Mouse (Mus musculus): Measurements from ENCODE around the gene Ghr. TPM values are rescaled to one million over a fixed set of nuclear protein-coding genes. Genes with fewer than 3 reads are reported as not detected.

Gene Ghr
- polyA plus RNA-seq, 1 experiment from 2014 or later = 99.0 TPM

GRCm38 (mm10) chr15:3511639-3512171, 71.6 kb downstream of the Ghr start:
- Histone ChIP-seq H3K27ac (replicated peaks) (no peak overlapping the region), H3K9me3 (ENCODE audit: control insufficient read depth, low read length) (no peaks in the 10 kb centered on the region), H3K27me3 (ENCODE audit: control insufficient read depth, insufficient read depth, low read length) (no peaks in the 10 kb centered on the region), H3K36me3 (ENCODE audit: control insufficient read depth, insufficient read depth, low read length) (no peaks in the 10 kb centered on the region), H3K4me2 (replicated peaks; ENCODE audit: low read depth) (no peak overlapping the region), H3K9ac (ENCODE audit: low read length) (no peak overlapping the region), H3K4me3 (ENCODE audit: low read depth, low read length) (no peak overlapping the region), H3K4me1 (replicated peaks; ENCODE audit: control insufficient read depth, insufficient read depth) (peaks cover 13% of the 10 kb centered on the region)
- DNase-seq (ENCODE audit: low spot score) = no peak
- 57% methylated on average over 2 of the region's 2 CpGs for WGBS
- ATAC-seq (ENCODE audit: low FRiP score, low TSS enrichment) = no peak
- TF ChIP-seq CTCF (IDR thresholded peaks at IDR 0.05; ENCODE audit: low read depth) = no peak
- no peak for TF ChIP-seq EP300 (optimal IDR thresholded peaks at IDR 0.05)

GRCm38 (mm10) chr15:3509089-3509488, 74.2 kb downstream of the Ghr start:
- DNase-seq (ENCODE audit: low spot score) (no peak), ATAC-seq (ENCODE audit: low FRiP score, low TSS enrichment) (no peak)
- no peak overlapping the region for H3K4me2 ChIP-seq (replicated peaks; ENCODE audit: low read depth)
- no peaks in the 10 kb centered on the region for H3K36me3 ChIP-seq (ENCODE audit: control insufficient read depth, insufficient read depth, low read length)
- H3K27me3 ChIP-seq (ENCODE audit: control insufficient read depth, insufficient read depth, low read length) = no peaks in the 10 kb centered on the region
- H3K27ac ChIP-seq (replicated peaks) = no peak overlapping the region
- H3K9ac ChIP-seq (ENCODE audit: low read length) = no peak overlapping the region
- H3K4me1 ChIP-seq (replicated peaks; ENCODE audit: control insufficient read depth, insufficient read depth) = peaks cover 13% of the 10 kb centered on the region
- no peak for TF ChIP-seq EP300 (optimal IDR thresholded peaks at IDR 0.05)
- 53% methylated on average over 3 of the region's 3 CpGs for WGBS
- no peak overlapping the region for H3K4me3 ChIP-seq (ENCODE audit: low read depth, low read length)
- no peaks in the 10 kb centered on the region for H3K9me3 ChIP-seq (ENCODE audit: control insufficient read depth, low read length)

- H3K9ac ChIP-seq (ENCODE audit: low read length) = no peak overlapping the region
- ATAC-seq (ENCODE audit: low FRiP score, low TSS enrichment) = no peak
- no peak for TF ChIP-seq CTCF (IDR thresholded peaks at IDR 0.05; ENCODE audit: low read depth)
- no peak for TF ChIP-seq EP300 (optimal IDR thresholded peaks at IDR 0.05)
Measured at GRCm38 (mm10) chr15:3507329-3507728, 76.0 kb downstream of the Ghr start.

GRCm38 (mm10) chr15:3504700-3505099, 78.6 kb downstream of the Ghr start:
- no peaks in the 10 kb centered on the region for H3K9me3 ChIP-seq (ENCODE audit: control insufficient read depth, low read length)
- no peak overlapping the region for H3K4me2 ChIP-seq (replicated peaks; ENCODE audit: low read depth)
- TF ChIP-seq EP300 (optimal IDR thresholded peaks at IDR 0.05) (no peak), CTCF (IDR thresholded peaks at IDR 0.05; ENCODE audit: low read depth) (no peak)
- peaks cover 5% of the 10 kb centered on the region; the same call in 1 of the 2 replicates for H3K4me1 ChIP-seq (replicated peaks; ENCODE audit: control insufficient read depth, insufficient read depth)
- DNase-seq (ENCODE audit: low spot score) (no peak), ATAC-seq (ENCODE audit: low FRiP score, low TSS enrichment) (peak; percentile 75)
- H3K27ac ChIP-seq (replicated peaks) = peak overlapping the region; percentile 45; the same call in 1 of the 2 replicates
- WGBS = 23% methylated on average over 5 of the region's 5 CpGs
- H3K27me3 ChIP-seq (ENCODE audit: control insufficient read depth, insufficient read depth, low read length) = no peaks in the 10 kb centered on the region
- no peak overlapping the region for H3K9ac ChIP-seq (ENCODE audit: low read length)
- no peak overlapping the region for H3K4me3 ChIP-seq (ENCODE audit: low read depth, low read length)
- H3K36me3 ChIP-seq (ENCODE audit: control insufficient read depth, insufficient read depth, low read length) = no peaks in the 10 kb centered on the region

More at GRCm38 (mm10) chr15:3507329-3507728, 76.0 kb downstream of the Ghr start:
- H3K27ac ChIP-seq (replicated peaks) = no peak overlapping the region
- WGBS = 97% methylated on average over 2 of the region's 2 CpGs
- DNase-seq (ENCODE audit: low spot score) = no peak
- H3K4me2 ChIP-seq (replicated peaks; ENCODE audit: low read depth) = no peak overlapping the region
- no peaks in the 10 kb centered on the region for H3K36me3 ChIP-seq (ENCODE audit: control insufficient read depth, insufficient read depth, low read length)
- H3K4me1 ChIP-seq (replicated peaks; ENCODE audit: control insufficient read depth, insufficient read depth) = peaks cover 13% of the 10 kb centered on the region
- H3K27me3 ChIP-seq (ENCODE audit: control insufficient read depth, insufficient read depth, low read length) = no peaks in the 10 kb centered on the region
- H3K4me3 ChIP-seq (ENCODE audit: low read depth, low read length) = no peak overlapping the region
- no peaks in the 10 kb centered on the region for H3K9me3 ChIP-seq (ENCODE audit: control insufficient read depth, low read length)

- no peak for ATAC-seq (ENCODE audit: low FRiP score, low TSS enrichment)
- WGBS = 51% methylated on average over 3 of the region's 3 CpGs
- DNase-seq (ENCODE audit: low spot score) = no peak
- H3K4me1 ChIP-seq (replicated peaks; ENCODE audit: control insufficient read depth, insufficient read depth) = no peaks in the 10 kb centered on the region
- no peaks in the 10 kb centered on the region for H3K36me3 ChIP-seq (ENCODE audit: control insufficient read depth, insufficient read depth, low read length)
- H3K4me2 ChIP-seq (replicated peaks; ENCODE audit: low read depth) = no peak overlapping the region
- no peaks in the 10 kb centered on the region for H3K27me3 ChIP-seq (ENCODE audit: control insufficient read depth, insufficient read depth, low read length)
- no peak overlapping the region for H3K27ac ChIP-seq (replicated peaks)
- H3K4me3 ChIP-seq (ENCODE audit: low read depth, low read length) = no peak overlapping the region
- no peak for TF ChIP-seq CTCF (IDR thresholded peaks at IDR 0.05; ENCODE audit: low read depth)
- no peak for TF ChIP-seq EP300 (optimal IDR thresholded peaks at IDR 0.05)
- H3K9me3 ChIP-seq (ENCODE audit: control insufficient read depth, low read length) = no peaks in the 10 kb centered on the region
- H3K9ac ChIP-seq (ENCODE audit: low read length) = no peak overlapping the region
Measured at GRCm38 (mm10) chr15:3501683-3502082, 81.6 kb downstream of the Ghr start.

GRCm38 (mm10) chr15:3499020-3499419, 84.3 kb downstream of the Ghr start:
- H3K9me3 ChIP-seq (ENCODE audit: control insufficient read depth, low read length) = no peaks in the 10 kb centered on the region
- 74% methylated on average over 1 of the region's 1 CpGs for WGBS
- H3K9ac ChIP-seq (ENCODE audit: low read length) = no peak overlapping the region
- no peaks in the 10 kb centered on the region for H3K27me3 ChIP-seq (ENCODE audit: control insufficient read depth, insufficient read depth, low read length)
- no peak for DNase-seq (ENCODE audit: low spot score)
- no peak overlapping the region for H3K4me2 ChIP-seq (replicated peaks; ENCODE audit: low read depth)
- TF ChIP-seq CTCF (IDR thresholded peaks at IDR 0.05; ENCODE audit: low read depth) = no peak
- TF ChIP-seq EP300 (optimal IDR thresholded peaks at IDR 0.05) = no peak
- ATAC-seq (ENCODE audit: low FRiP score, low TSS enrichment) = no peak
- no peaks in the 10 kb centered on the region for H3K36me3 ChIP-seq (ENCODE audit: control insufficient read depth, insufficient read depth, low read length)
- H3K27ac ChIP-seq (replicated peaks) = no peak overlapping the region
- no peaks in the 10 kb centered on the region for H3K4me1 ChIP-seq (replicated peaks; ENCODE audit: control insufficient read depth, insufficient read depth)
- no peak overlapping the region for H3K4me3 ChIP-seq (ENCODE audit: low read depth, low read length)
